Mouse (Mus musculus) stomach, embryonic 14.5 days (tissue): ENCODE measurements around the gene Creb1. TPM values are rescaled to one million over a fixed set of nuclear protein-coding genes. Genes with fewer than 3 reads are reported as not detected.

Source experiments
- ATAC-seq: fragments of 200-750 bp; cut with Nextera tagmentation; 2 replicates; pipeline ENCODE4 v1.8.0; 2017; ENCODE audit warnings: low read depth, moderate TSS enrichment; ENCODE audit not compliant: insufficient number of reproducible peaks, insufficient read depth, low FRiP score
- H3K27ac ChIP-seq: fragments of 300-500 bp; sonication (generic); 2 replicates; pipeline ENCODE4 v1.5.1; 2014; ENCODE audit warnings: mild to moderate bottlenecking, low read length, moderate library complexity, mixed read lengths
- H3K27me3 ChIP-seq: fragments of 300-500 bp; sonication (generic); 2 replicates; pipeline ENCODE4 v1.6.1; 2014; ENCODE audit warnings: low read length, control low read depth, mixed read lengths; ENCODE audit not compliant: control insufficient read depth, insufficient read depth
- H3K36me3 ChIP-seq: fragments of 300-500 bp; sonication (generic); 2 replicates; pipeline ENCODE4 v1.6.1; 2014; ENCODE audit warnings: mild to moderate bottlenecking, control low read depth, low read length, moderate library complexity, mixed read lengths; ENCODE audit not compliant: control insufficient read depth, insufficient read depth
- H3K4me1 ChIP-seq: fragments of 300-500 bp; sonication (generic); 2 replicates; pipeline ENCODE4 v1.6.1; 2014; ENCODE audit warnings: low read length, control low read depth, mixed read lengths; ENCODE audit not compliant: control insufficient read depth, insufficient read depth
- H3K4me2 ChIP-seq: fragments of 300-500 bp; sonication (generic); replicated peaks from 2 replicates; pipeline ENCODE4 v1.6.1; 2014; ENCODE audit warnings: low read depth, low read length, control low read depth
- H3K4me3 ChIP-seq: fragments of 300-500 bp; sonication (generic); 2 replicates; pipeline ENCODE4 v1.5.1; 2014; ENCODE audit warnings: low read depth, low read length, control low read depth
- H3K9ac ChIP-seq: fragments of 300-500 bp; sonication (generic); replicated peaks from 2 replicates; pipeline ENCODE4 v1.6.1; 2014; ENCODE audit warnings: low read depth, mild to moderate bottlenecking, control low read depth, low read length, moderate library complexity, mixed read lengths
- H3K9me3 ChIP-seq: fragments of 300-500 bp; sonication (generic); 2 replicates; pipeline ENCODE4 v1.6.1; 2016; ENCODE audit warnings: low read depth, low read length, control low read depth; ENCODE audit not compliant: control insufficient read depth
- WGBS: fragments of 180-500 bp; shearing (Covaris S2); extraction: QIAGEN DNeasy Blood & Tissue Kit; methylation state at CpG from one replicate; pipeline ENCODE4 v1.1.7; 2014; 5-methylcytosine and 5-hydroxymethylcytosine counted together
- polyA plus RNA-seq: library from polyadenylated mRNA; unstranded; fragments of >200 nt; fragmentation: Nextera tagmentation; extraction: Ambion mirVana; gene quantifications from 2 replicates; pipeline ENCODE4 v1.2.1, GENCODE M21; 2014

The Creb1 gene
- polyA plus RNA-seq, 1 experiment from 2014 or later, result 49.2 TPM

DNA sequence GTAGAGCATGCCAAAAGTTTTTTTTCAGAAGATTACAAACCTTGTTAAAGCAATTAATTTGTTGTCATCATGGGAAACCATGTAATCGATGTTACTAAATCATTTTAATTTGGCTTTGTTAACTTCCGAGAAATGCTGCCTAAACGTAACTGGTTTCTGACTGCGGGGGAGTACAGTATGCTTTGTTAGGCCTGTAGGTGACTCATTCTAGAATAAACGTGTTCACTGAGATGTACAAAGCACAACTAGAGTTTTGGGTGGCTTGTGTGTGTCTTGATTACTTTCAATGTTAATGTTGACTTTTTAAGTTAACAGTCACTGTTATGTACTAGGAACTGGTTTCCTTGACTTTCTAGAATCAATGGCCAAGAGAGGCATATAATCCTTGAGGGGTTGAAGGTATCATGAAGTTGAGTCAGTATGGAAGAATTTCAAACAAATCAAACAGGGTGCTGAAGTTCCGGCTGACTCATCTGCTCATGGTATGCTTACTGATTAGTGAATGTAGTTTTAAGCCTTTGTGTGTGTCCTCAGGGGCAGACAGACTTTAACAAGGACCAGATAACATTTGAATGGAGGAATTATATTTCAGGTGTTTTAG lies 68.9 kb downstream of the Creb1 start:
- 0 out of 2 replicates have a peak, but pooled peaks cover 8% of the 10 kb centered on the region for H3K36me3 ChIP-seq
- H3K27me3 ChIP-seq, result no peaks in the 10 kb centered on the region
- ATAC-seq, result no peak
- H3K9me3 ChIP-seq, result no peaks in the 10 kb centered on the region
- H3K4me2 ChIP-seq, result no peak overlapping the region
- H3K4me1 ChIP-seq, result no peaks in the 10 kb centered on the region
- H3K27ac ChIP-seq, result no peak overlapping the region
- H3K9ac ChIP-seq, result no peak overlapping the region
- no peak overlapping the region for H3K4me3 ChIP-seq
- 76% methylated on average over 6 of the region's 6 CpGs for WGBS

DNA sequence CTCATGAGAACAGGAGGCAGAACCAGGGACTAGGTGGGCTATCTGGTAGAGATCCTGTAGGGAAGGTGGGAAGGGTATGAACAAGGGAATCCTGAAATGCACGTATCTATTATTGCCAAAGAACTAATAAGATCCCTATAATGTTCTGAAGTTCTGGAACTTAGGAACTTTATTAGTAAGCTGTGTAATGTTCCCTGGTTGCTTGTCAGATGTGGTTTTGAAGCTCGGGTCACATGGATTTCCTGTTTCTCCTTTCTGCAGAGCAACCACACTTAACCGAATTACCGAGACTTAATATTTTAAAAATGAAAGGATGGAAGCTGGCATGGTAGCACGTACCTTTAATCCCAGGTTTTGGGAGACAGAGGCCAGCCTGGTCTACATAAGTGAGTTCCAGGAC lies 70.9 kb downstream of the Creb1 start:
- Histone ChIP-seq H3K4me3 (no peak overlapping the region), H3K4me2 (no peak overlapping the region), H3K27me3 (no peaks in the 10 kb centered on the region), H3K4me1 (no peaks in the 10 kb centered on the region), H3K9ac (no peak overlapping the region), H3K36me3 (peaks cover 9% of the 10 kb centered on the region; the same call in 1 of the 2 replicates), H3K27ac (no peak overlapping the region), H3K9me3 (no peaks in the 10 kb centered on the region)
- 90% methylated on average over 5 of the region's 5 CpGs for WGBS
- no peak for ATAC-seq

DNA sequence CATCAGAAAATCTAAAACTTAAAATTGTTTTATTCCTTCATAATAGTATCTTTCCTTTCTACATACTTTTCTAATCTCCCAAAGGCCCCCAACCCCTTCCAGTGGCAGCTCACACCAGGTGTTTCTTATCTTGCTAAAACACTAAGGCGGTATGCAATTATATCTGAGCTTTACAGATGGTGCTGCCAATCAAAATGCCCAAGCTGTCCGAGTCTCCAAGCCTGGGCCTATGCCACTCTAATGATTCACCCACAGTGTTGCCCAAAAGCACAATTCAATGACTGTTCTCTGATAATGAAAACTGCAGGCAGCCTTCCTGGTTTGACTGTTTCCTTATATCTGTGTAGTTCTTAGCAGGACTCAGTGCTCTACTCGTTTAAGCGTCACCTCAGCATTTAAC lies 76.7 kb downstream of the Creb1 start:
- H3K36me3 ChIP-seq, result peaks cover 13% of the 10 kb centered on the region; the same call in 1 of the 2 replicates
- WGBS, result 58% methylated on average over 4 of the region's 4 CpGs

DNA sequence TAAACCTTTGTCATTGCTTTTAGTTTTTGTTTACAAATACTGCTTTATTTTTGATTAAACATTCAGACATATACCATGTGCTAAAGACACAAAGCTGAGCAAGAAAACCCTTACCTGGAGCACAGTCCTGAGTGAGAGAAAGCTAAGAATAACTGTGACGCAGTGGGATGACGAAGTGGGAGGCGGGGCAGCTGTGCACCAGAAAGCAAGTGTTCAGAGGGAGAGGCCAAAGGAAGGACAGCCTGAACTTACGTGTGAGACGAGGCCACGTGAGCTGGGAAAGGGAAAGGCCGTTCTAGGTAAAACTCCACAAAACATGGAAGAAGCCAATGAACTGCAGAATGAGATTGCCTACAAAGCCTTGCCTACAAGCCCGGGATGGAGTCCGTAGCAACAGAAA lies 77.5 kb downstream of the Creb1 start:
- 74% methylated on average over 9 of the region's 9 CpGs for WGBS
- Histone ChIP-seq H3K36me3 (peaks cover 11% of the 10 kb centered on the region; the same call in 1 of the 2 replicates), H3K4me1 (no peaks in the 10 kb centered on the region), H3K4me3 (no peak overlapping the region), H3K9ac (no peak overlapping the region), H3K27ac (no peak overlapping the region), H3K27me3 (no peaks in the 10 kb centered on the region), H3K4me2 (no peak overlapping the region), H3K9me3 (no peaks in the 10 kb centered on the region)
- ATAC-seq, result no peak

More for the DNA sequence above, 76.7 kb downstream of the Creb1 start:
- Histone ChIP-seq H3K27me3 (no peaks in the 10 kb centered on the region), H3K4me2 (no peak overlapping the region), H3K9ac (no peak overlapping the region), H3K27ac (no peak overlapping the region), H3K4me3 (no peak overlapping the region), H3K4me1 (no peaks in the 10 kb centered on the region), H3K9me3 (no peaks in the 10 kb centered on the region)
- ATAC-seq, result no peak

DNA sequence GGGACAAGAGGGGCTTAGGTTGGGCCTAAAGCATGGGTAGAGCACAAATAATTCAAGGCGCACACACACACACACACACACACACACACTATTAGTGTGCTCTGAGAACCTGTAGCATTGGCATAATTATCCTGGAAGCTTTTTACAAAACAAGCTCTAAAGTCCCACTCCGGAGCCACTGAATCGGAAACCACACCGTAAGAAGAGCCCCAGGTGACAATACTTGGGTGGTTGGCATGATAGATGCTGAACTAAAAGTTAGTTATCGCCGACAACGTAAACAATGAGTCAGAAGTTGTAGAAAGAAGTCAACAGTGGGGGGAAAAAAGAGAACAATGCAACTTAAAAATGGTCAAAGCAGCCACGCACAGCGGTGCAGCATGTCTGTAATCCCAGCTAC lies 81.9 kb downstream of the Creb1 start:
- Histone ChIP-seq H3K4me3 (no peak overlapping the region), H3K27ac (no peak overlapping the region), H3K4me1 (peaks cover 4% of the 10 kb centered on the region; the same call in 1 of the 2 replicates), H3K9me3 (no peaks in the 10 kb centered on the region), H3K4me2 (no peak overlapping the region), H3K9ac (no peak overlapping the region), H3K27me3 (no peaks in the 10 kb centered on the region), H3K36me3 (peaks cover 5% of the 10 kb centered on the region; the same call in 1 of the 2 replicates)
- no peak for ATAC-seq
- WGBS, result 71% methylated on average over 9 of the region's 9 CpGs

DNA sequence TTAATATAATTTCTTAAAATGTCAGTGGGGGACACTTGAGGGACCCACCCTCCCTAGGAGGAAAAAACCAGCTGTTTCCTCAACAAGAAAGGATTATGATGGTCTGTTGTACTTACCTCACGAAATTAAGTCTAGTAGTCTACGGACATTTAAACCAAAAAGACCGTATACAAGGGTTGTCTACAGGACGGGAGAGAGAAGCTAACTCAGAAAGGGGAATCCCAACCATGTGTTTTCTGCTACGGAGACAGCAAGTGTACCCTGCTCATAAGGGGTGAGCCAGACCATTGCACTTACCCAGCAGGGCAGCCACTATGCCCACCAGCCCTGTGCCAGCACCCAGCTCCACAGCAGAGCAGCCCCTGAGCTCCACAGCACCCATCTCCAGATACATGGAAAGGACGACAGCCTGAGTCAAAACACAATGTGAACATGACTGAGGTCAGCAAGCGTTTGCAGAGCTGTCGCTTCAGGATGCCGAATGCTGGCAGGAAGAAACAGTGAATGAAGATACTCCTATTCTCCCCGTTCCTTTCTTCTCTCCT lies 82.4 kb downstream of the Creb1 start:
- H3K4me1 ChIP-seq, result peaks cover 4% of the 10 kb centered on the region; the same call in 1 of the 2 replicates
- no peaks in the 10 kb centered on the region for H3K27me3 ChIP-seq
- 82% methylated on average over 10 of the region's 10 CpGs for WGBS
- H3K27ac ChIP-seq, result no peak overlapping the region
- no peak overlapping the region for H3K4me2 ChIP-seq
- no peak for ATAC-seq
- H3K4me3 ChIP-seq, result no peak overlapping the region
- no peaks in the 10 kb centered on the region for H3K9me3 ChIP-seq
- no peaks in the 10 kb centered on the region; the same call in 1 of the 2 replicates for H3K36me3 ChIP-seq
- H3K9ac ChIP-seq, result no peak overlapping the region

DNA sequence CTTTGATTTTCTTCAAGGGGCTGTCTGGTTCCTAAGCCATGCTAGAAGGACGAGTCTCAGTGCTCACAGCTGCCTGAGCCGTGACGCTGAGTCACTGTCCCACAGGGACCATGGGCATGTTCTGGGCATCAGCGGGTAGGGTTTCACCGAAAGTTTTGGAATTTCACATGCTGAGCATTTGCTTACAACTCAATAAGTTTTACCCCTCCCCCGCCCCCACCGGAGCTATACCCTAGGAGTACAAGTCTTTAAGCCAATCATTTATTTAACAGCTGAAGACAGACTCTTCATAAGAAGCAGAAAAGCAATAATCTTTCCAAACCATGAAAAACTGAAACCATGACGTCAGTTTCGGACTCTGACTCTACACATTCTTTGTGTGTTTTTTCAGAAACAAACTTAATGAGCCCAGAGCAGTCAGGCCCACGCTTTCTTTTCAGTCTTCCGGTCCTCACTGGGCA lies 83.1 kb downstream of the Creb1 start:
- Histone ChIP-seq H3K27ac (no peak overlapping the region), H3K36me3 (no peaks in the 10 kb centered on the region; the same call in 1 of the 2 replicates), H3K27me3 (no peaks in the 10 kb centered on the region), H3K9me3 (no peaks in the 10 kb centered on the region), H3K4me1 (peaks cover 4% of the 10 kb centered on the region; the same call in 1 of the 2 replicates), H3K4me3 (no peak overlapping the region), H3K9ac (no peak overlapping the region), H3K4me2 (no peak overlapping the region)
- WGBS, result 82% methylated on average over 11 of the region's 11 CpGs
- ATAC-seq, result no peak

DNA sequence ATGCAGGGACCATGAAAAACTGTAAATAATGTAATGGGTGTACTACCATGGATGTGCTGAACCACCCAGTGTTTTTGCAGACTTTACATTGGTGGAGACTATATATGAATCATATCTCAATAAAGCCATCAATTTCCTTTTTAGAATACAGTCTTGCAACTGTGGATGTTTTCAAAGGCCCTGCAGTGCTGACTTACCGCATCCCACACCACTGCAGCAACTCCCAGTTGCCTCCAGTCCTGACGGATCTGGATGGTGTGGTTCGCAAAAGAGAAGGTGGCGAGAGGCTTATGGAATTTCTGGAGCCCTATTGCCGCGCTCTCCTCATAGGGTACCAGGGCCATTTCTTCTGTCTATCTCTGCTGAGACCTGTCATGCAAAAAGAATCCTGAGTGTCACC lies 83.6 kb downstream of the Creb1 start:
- Histone ChIP-seq H3K27ac (no peak overlapping the region), H3K9ac (no peak overlapping the region)
- 66% methylated on average over 6 of the region's 6 CpGs for WGBS

More for the DNA sequence above, 83.6 kb downstream of the Creb1 start:
- Histone ChIP-seq H3K36me3 (no peaks in the 10 kb centered on the region; the same call in 1 of the 2 replicates), H3K9me3 (no peaks in the 10 kb centered on the region), H3K4me3 (peak overlapping the region; percentile 75), H3K4me2 (peak overlapping the region; percentile 67), H3K27me3 (no peaks in the 10 kb centered on the region), H3K4me1 (peaks cover 4% of the 10 kb centered on the region; the same call in 1 of the 2 replicates)
- ATAC-seq, result no peak
